Mouse (Mus musculus): ENCODE measurements around the gene Meox1. TPM values are rescaled to one million over a fixed set of nuclear protein-coding genes. Genes with fewer than 3 reads are reported as not detected.

The Meox1 gene
- polyA plus RNA-seq (2016; fragmentation: Nextera tagmentation; extraction: Ambion mirVana): 5.7 and 8.2 TPM in 2 replicates

DNA sequence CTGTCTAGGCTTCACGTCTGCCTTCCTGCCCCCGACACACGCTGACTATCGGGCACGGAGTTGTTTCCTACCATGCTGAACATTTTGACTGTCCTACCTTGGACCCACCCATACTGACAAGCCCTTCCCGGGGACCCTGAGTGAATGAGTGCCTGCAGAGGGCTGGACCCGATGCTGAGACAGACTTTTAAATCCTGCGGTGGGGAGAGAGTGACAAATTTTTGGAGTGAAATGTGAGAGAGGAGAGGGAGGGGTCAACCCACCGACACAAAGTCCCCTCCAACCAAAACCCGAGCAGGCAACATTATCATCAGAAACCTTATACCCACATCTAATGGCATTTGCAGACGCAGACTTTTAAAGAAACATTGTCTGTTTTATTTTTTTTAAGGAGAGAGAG, at the start of gene Meox1:
TSS of gene Meox1 (minus strand) at position 171 of the 400 bp plus-strand sequence.
- no peak for DNase-seq (ENCODE audit: low spot score)
- Histone ChIP-seq H3K27ac (peak within 1 kb of the TSS; percentile 77), H3K27me3 (ENCODE audit: insufficient read depth, poor library complexity, severe bottlenecking) (peaks cover 55% of the 10 kb centered on the region), H3K36me3 (no peaks in the 10 kb centered on the region), H3K9me3 (no peaks in the 10 kb centered on the region), H3K4me1 (peaks cover 68% of the 10 kb centered on the region), H3K4me3 (peak within 1 kb of the TSS; percentile 39)
- WGBS: 14% methylated on average over 11 of the region's 11 CpGs

- Histone ChIP-seq H3K4me3 (no peak overlapping the region), H3K36me3 (no peaks in the 10 kb centered on the region), H3K27ac (no peak overlapping the region), H3K27me3 (ENCODE audit: insufficient read depth, poor library complexity, severe bottlenecking) (peaks cover 17% of the 10 kb centered on the region), H3K4me1 (peaks cover 13% of the 10 kb centered on the region), H3K9me3 (no peaks in the 10 kb centered on the region)
- WGBS: 38% methylated on average over 3 of the region's 3 CpGs
- no peak for DNase-seq (ENCODE audit: low spot score)
Measured at GRCm38 (mm10) chr11:101943055-101943454, 48.9 kb upstream of the Meox1 start.

DNA sequence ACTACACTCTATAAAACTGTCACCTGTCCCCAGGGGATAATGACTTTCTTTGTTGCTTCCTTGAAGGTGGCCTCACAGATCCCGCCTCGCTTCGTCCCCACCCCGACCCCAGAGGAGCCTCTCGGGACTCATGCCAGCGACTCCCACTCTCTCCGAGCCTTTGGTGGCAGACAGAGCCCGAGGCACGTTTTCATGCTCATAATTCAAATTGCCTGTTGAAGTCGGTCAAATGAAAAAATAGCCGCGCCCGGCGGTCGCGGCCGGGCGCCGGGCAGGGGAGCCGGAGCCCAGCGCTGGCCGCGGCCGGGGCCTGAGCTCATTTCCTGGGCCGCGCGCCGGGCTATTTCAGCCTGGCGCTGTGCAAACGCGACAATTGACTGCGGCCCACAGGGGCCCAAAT, 42.9 kb upstream of the Meox1 start:
- peaks cover 39% of the 10 kb centered on the region for H3K4me1 ChIP-seq
- no peaks in the 10 kb centered on the region for H3K36me3 ChIP-seq
- DNase-seq (ENCODE audit: low spot score): no peak
- peak overlapping the region; percentile 59 for H3K4me3 ChIP-seq
- peak overlapping the region; percentile 87 for H3K27ac ChIP-seq
- H3K9me3 ChIP-seq: no peaks in the 10 kb centered on the region
- H3K27me3 ChIP-seq (ENCODE audit: insufficient read depth, poor library complexity, severe bottlenecking): peaks cover 21% of the 10 kb centered on the region
- under 1% methylated on average over 32 of the region's 32 CpGs for WGBS

- Histone ChIP-seq H3K4me1 (peaks cover 43% of the 10 kb centered on the region), H3K27me3 (ENCODE audit: insufficient read depth, poor library complexity, severe bottlenecking) (peaks cover 21% of the 10 kb centered on the region), H3K36me3 (no peaks in the 10 kb centered on the region), H3K4me3 (peak overlapping the region; percentile 59), H3K27ac (no peak overlapping the region), H3K9me3 (no peaks in the 10 kb centered on the region)
- no peak for DNase-seq (ENCODE audit: low spot score)
- 27% methylated on average over 7 of the region's 7 CpGs for WGBS
Measured at GRCm38 (mm10) chr11:101936421-101936820, 42.2 kb upstream of the Meox1 start.

GRCm38 (mm10) chr11:101935743-101936142, 41.6 kb upstream of the Meox1 start:
- no peak for DNase-seq (ENCODE audit: low spot score)
- Histone ChIP-seq H3K27me3 (ENCODE audit: insufficient read depth, poor library complexity, severe bottlenecking) (peaks cover 21% of the 10 kb centered on the region), H3K36me3 (no peaks in the 10 kb centered on the region), H3K9me3 (no peaks in the 10 kb centered on the region), H3K27ac (no peak overlapping the region), H3K4me1 (peaks cover 38% of the 10 kb centered on the region), H3K4me3 (no peak overlapping the region)
- WGBS: 89% methylated on average over 3 of the region's 3 CpGs

DNA sequence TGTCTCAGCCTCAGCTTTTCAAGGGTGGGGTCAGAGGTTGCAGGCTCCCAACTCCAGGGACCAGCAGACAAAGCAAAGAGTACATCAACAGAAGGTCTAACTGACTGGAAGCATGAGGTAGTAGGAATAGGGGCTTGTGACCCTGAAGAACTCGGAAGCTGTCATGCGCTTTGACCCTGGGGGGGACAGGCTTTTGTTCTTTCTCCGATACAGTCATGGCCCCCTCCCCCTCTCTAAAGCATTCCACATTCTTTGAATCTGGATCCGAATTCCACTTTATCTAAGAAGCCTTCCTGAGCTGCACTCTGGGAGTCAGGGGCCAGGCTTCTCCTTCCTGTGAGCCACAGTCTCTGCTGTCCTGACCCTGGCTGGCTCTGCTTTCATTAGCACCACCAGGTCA, 37.8 kb upstream of the Meox1 start:
- Histone ChIP-seq H3K9me3 (no peaks in the 10 kb centered on the region), H3K4me3 (no peak overlapping the region), H3K4me1 (peaks cover 42% of the 10 kb centered on the region), H3K27me3 (ENCODE audit: insufficient read depth, poor library complexity, severe bottlenecking) (no peaks in the 10 kb centered on the region), H3K27ac (peak overlapping the region; percentile 67; the same call in 1 of the 2 replicates), H3K36me3 (no peaks in the 10 kb centered on the region)
- DNase-seq (ENCODE audit: low spot score): no peak
- 26% methylated on average over 4 of the region's 4 CpGs for WGBS

GRCm38 (mm10) chr11:101928030-101928762, 34.0 kb upstream of the Meox1 start:
- Histone ChIP-seq H3K4me1 (peaks cover 35% of the 10 kb centered on the region), H3K27ac (peak overlapping the region; percentile 67), H3K27me3 (ENCODE audit: insufficient read depth, poor library complexity, severe bottlenecking) (peaks cover 8% of the 10 kb centered on the region; the same call in 1 of the 2 replicates), H3K4me3 (peak overlapping the region; percentile 23; the same call in 1 of the 2 replicates), H3K36me3 (no peaks in the 10 kb centered on the region), H3K9me3 (no peaks in the 10 kb centered on the region)
- peak; percentile 83 for DNase-seq (ENCODE audit: low spot score)
- WGBS: 24% methylated on average over 25 of the region's 25 CpGs

GRCm38 (mm10) chr11:101926951-101927589, 32.9 kb upstream of the Meox1 start:
- no peak overlapping the region for H3K27ac ChIP-seq
- peaks cover 24% of the 10 kb centered on the region for H3K4me1 ChIP-seq
- 86% methylated on average over 10 of the region's 10 CpGs for WGBS
- peaks cover 8% of the 10 kb centered on the region; the same call in 1 of the 2 replicates for H3K27me3 ChIP-seq (ENCODE audit: insufficient read depth, poor library complexity, severe bottlenecking)
- H3K36me3 ChIP-seq: no peaks in the 10 kb centered on the region
- H3K9me3 ChIP-seq: no peaks in the 10 kb centered on the region
- no peak overlapping the region for H3K4me3 ChIP-seq
- no peak for DNase-seq (ENCODE audit: low spot score)

DNA sequence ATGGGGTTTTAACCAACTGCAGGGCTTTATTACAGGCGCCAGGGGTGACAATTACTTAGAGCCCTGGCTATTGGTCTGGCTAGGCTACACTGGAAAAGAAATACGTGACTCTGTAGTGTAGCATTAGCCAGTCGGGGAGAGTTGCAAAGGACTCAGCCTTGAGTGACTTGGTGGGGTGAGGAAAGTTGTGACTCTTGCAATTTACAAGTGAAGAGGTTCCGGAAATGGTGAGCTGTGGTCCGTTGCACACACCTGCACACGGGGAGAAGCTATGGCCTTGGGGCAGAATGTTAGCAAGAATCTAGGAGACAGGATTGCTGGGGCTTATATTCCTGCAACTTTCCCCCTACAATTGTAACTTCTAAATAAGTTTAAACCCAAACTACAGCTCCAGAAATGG, 31.5 kb upstream of the Meox1 start:
- no peak overlapping the region for H3K27ac ChIP-seq
- H3K36me3 ChIP-seq: no peaks in the 10 kb centered on the region
- no peak for DNase-seq (ENCODE audit: low spot score)
- H3K4me1 ChIP-seq: peaks cover 27% of the 10 kb centered on the region
- H3K27me3 ChIP-seq (ENCODE audit: insufficient read depth, poor library complexity, severe bottlenecking): peaks cover 11% of the 10 kb centered on the region; the same call in 1 of the 2 replicates
- no peak overlapping the region for H3K4me3 ChIP-seq
- H3K9me3 ChIP-seq: no peaks in the 10 kb centered on the region
- WGBS: 79% methylated on average over 6 of the region's 6 CpGs

- WGBS: 65% methylated on average over 17 of the region's 19 CpGs
- peaks cover 33% of the 10 kb centered on the region for H3K4me1 ChIP-seq
- H3K4me3 ChIP-seq: 0 out of 2 replicates have a peak overlapping the region, but pooled peaks have one; percentile 8
- DNase-seq (ENCODE audit: low spot score): no peak
- H3K9me3 ChIP-seq: no peaks in the 10 kb centered on the region
- peaks cover 11% of the 10 kb centered on the region; the same call in 1 of the 2 replicates for H3K27me3 ChIP-seq (ENCODE audit: insufficient read depth, poor library complexity, severe bottlenecking)
- H3K36me3 ChIP-seq: no peaks in the 10 kb centered on the region
- 0 out of 2 replicates have a peak overlapping the region, but pooled peaks have one; percentile 22 for H3K27ac ChIP-seq
Measured at GRCm38 (mm10) chr11:101924441-101924976, 30.3 kb upstream of the Meox1 start.

DNA sequence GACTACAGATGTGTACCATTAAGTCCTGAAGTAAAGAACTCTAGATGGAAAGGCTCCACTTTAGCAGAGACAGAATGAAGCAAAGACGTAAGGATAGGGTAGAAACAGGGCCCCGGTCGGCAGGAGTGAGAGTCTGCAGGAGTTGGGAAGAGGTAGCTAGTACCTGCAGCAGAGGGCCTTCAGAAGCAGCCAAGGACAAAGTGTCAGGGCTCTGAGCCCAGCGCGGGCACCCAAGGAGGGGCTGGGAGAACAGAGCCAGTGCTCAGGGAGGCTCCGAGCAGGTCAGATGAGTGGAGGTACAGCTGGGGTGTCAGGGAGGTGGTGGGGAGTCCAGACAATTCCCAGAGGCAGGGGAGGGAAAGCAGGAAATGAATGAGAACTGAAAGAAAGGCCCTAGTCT, 29.8 kb upstream of the Meox1 start:
- 71% methylated on average over 6 of the region's 6 CpGs for WGBS

DNA sequence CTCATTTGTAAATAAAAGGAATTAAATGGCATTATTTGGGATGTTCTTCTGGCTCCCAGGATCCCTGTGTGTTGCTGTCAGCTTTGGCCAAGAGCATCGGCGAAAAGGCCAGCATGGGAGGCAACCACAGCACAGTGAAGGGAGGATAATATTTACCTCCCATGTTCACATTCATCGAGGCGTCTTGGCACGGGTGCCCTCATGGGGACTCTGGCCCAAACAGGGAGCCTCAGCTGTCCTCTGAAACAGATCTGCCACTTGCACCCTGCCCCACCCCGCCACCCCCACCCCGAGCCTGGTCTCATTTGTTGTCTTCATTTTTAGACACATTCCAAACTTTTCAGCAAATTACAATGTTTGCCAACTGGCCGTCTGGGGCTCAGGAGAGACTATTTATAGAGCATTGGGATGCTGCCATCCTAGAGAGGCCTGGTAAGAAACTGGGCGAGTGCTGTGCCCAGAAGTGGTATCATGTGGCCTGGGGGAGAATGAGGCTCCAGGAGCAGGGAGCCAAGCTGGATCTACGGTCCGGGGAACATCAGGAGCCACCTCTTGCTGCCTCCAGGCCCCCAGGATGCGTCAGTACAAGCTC, 27.3 kb upstream of the Meox1 start:
- Histone ChIP-seq H3K27me3 (ENCODE audit: insufficient read depth, poor library complexity, severe bottlenecking) (peaks cover 32% of the 10 kb centered on the region), H3K27ac (no peak overlapping the region), H3K36me3 (no peaks in the 10 kb centered on the region), H3K4me3 (no peak overlapping the region), H3K9me3 (no peaks in the 10 kb centered on the region), H3K4me1 (peaks cover 18% of the 10 kb centered on the region)
- DNase-seq (ENCODE audit: low spot score): no peak
- 84% methylated on average over 12 of the region's 12 CpGs for WGBS

More for the DNA sequence above, 29.8 kb upstream of the Meox1 start:
- Histone ChIP-seq H3K27ac (peak overlapping the region; percentile 17; the same call in 1 of the 2 replicates), H3K36me3 (no peaks in the 10 kb centered on the region), H3K27me3 (ENCODE audit: insufficient read depth, poor library complexity, severe bottlenecking) (peaks cover 11% of the 10 kb centered on the region; the same call in 1 of the 2 replicates), H3K4me3 (0 out of 2 replicates have a peak overlapping the region, but pooled peaks have one; percentile 8), H3K4me1 (peaks cover 33% of the 10 kb centered on the region), H3K9me3 (no peaks in the 10 kb centered on the region)
- DNase-seq (ENCODE audit: low spot score): no peak
